Mouse (Mus musculus) neutrophil, adult 65 days (primary cell): Measurements from ENCODE around the gene Fnbp1. TPM values are rescaled to one million over a fixed set of nuclear protein-coding genes. Genes with fewer than 3 reads are reported as not detected.

Experiments used
- total RNA-seq: library from RNA; stranded (reverse); gene quantifications from 2 replicates; pipeline ENCODE4 v1.2.4, GENCODE M21; 2023

Fnbp1 gene
- 118 and 132 TPM in 2 replicates for total RNA-seq

GRCm38 (mm10) chr2:31141867-31142454, at the start of gene Fnbp1:
TSS of gene Fnbp1 (minus strand) at chr2:31142008.

GRCm38 (mm10) chr2:31151892-31152812, 10.3 kb upstream of the Fnbp1 start, which contains the start of gene Gpr107:
TSS of gene Gpr107 (plus strand) at chr2:31152316.

GRCm38 (mm10) chr2:30981790-30982513, 159.9 kb downstream of the Fnbp1 start, which contains the start of the genes BC005624 and Usp20:
TSS of gene BC005624 (minus strand) at chr2:30982201.
TSS of gene Usp20 (plus strand) at chr2:30982279.

Other genes starting within 250 kb of the Fnbp1 start
- 15.4 and 18.4 TPM in 2 replicates for gene Ptges, start 212.1 kb downstream of the Fnbp1 start, total RNA-seq
- 30.1 and 48.0 TPM in 2 replicates for gene Tor1b, start 189.0 kb downstream of the Fnbp1 start, total RNA-seq
- gene Tor1a, start 174.1 kb downstream of the Fnbp1 start, total RNA-seq = 84.2 and 110 TPM in 2 replicates
- 80.2 and 80.8 TPM in 2 replicates for gene BC005624, start 159.8 kb downstream of the Fnbp1 start, total RNA-seq
- 4.5 and 8.2 TPM in 2 replicates for gene Usp20, start 159.7 kb downstream of the Fnbp1 start, total RNA-seq
- 53.8 and 66.4 TPM in 2 replicates for gene Gpr107, start 10.3 kb upstream of the Fnbp1 start, total RNA-seq
- 0.16 and 0.27 TPM in 2 replicates for gene Ncs1, start 103.8 kb upstream of the Fnbp1 start, total RNA-seq
- 0.54 and 0.69 TPM in 2 replicates for gene Hmcn2, start 172.4 kb upstream of the Fnbp1 start, total RNA-seq